Mouse (Mus musculus) liver, postnatal 0 days (tissue): Measurements from ENCODE around the gene Tspan14.

Experiments used
- CTCF ChIP-seq: sonication (generic); IDR thresholded peaks from 2 replicates; pipeline ENCODE4 v1.5.1; 2016; ENCODE audit warnings: antibody characterized with exemption, low read depth
- EP300 ChIP-seq: IDR thresholded peaks from 2 replicates; pipeline ENCODE4 v1.6.1; 2016; ENCODE audit warnings: antibody characterized with exemption, low read depth, mild to moderate bottlenecking

DNA sequence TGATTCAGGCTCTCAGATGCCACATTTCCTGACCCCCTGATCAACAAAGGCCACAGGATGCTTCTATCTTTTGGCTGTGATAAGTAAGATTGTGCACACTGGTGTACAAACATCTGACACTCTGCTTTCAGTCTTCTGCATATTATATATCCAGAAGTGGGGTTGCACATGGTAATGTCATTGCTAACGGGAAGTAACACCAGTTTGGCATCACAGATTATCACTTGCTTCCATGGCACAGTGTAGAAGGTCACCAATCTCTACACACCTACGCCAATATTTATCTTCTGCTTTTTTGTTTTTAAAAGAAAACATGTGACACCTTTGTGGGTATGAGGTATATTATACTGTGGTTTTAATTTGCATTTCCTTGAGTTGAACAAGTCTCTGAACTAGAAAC, 36.7 kb downstream of the Tspan14 start:
- no peak for TF ChIP-seq CTCF
- no peak for TF ChIP-seq EP300
